Mouse (Mus musculus): ENCODE results near the gene Schip1. TPM values are rescaled to one million over a fixed set of nuclear protein-coding genes. Genes with fewer than 3 reads are reported as not detected.

The Schip1 gene
- polyA plus RNA-seq, 1 experiment from 2014 or later: 114 TPM

DNA sequence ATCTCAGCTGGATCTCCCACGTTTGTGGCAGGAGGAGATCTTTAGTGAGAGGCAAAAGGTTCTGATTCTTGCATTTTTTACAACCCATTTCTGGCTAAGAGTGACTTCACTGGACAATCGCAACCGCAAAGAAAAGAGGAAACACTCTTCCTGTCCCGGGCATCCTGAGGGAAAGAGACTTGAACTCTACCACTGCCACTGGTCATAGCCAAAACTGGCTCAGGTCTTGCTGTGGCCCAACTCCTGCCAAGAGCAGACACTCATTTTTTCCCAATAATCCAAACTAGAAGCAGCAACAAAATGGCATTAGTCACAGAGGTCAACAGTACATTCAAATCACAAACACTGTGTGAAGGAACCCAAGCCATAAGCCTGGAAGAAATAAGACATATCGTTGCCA is 597.8 kb downstream of the Schip1 start:
- WGBS: 92% methylated on average over 5 of the region's 5 CpGs
- H3K9ac ChIP-seq: no peak overlapping the region

DNA sequence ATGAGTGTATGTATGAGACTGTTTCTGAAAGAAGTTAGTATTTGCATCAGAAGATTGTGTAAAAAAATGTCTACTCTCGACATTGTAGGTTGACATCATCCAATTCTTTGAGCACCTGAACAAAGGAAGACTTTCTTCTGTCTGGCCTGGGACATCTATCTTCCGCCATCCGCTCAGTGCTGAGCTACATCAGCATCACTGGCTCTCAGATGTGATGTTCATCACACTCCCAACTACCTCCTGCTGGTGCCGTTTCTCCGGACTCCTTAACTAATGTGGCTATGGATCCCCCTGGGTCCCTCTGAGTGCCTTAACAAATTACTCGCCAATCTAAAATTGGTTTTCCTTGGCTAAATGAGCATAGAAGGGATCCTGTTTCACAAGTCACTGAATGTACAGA is 599.7 kb downstream of the Schip1 start:
- H3K4me1 ChIP-seq: peaks cover 8% of the 10 kb centered on the region; the same call in 1 of the 2 replicates
- H3K27me3 ChIP-seq: no peaks in the 10 kb centered on the region
- WGBS: 58% methylated on average over 6 of the region's 6 CpGs
- no peak overlapping the region for H3K9ac ChIP-seq
- no peak overlapping the region for H3K4me2 ChIP-seq (replicated peaks)
- H3K9me3 ChIP-seq (replicated peaks): no peaks in the 10 kb centered on the region
- H3K36me3 ChIP-seq: no peaks in the 10 kb centered on the region
- H3K27ac ChIP-seq: no peak overlapping the region
- peak; percentile 73 for ATAC-seq (ENCODE audit: low FRiP score)
- H3K4me3 ChIP-seq: no peak overlapping the region

More for the DNA sequence above, 597.8 kb downstream of the Schip1 start:
- Histone ChIP-seq H3K27me3 (no peaks in the 10 kb centered on the region), H3K4me2 (replicated peaks) (no peak overlapping the region), H3K4me3 (no peak overlapping the region), H3K27ac (no peak overlapping the region), H3K4me1 (peaks cover 8% of the 10 kb centered on the region; the same call in 1 of the 2 replicates), H3K36me3 (no peaks in the 10 kb centered on the region), H3K9me3 (replicated peaks) (no peaks in the 10 kb centered on the region)
- ATAC-seq (ENCODE audit: low FRiP score): no peak

DNA sequence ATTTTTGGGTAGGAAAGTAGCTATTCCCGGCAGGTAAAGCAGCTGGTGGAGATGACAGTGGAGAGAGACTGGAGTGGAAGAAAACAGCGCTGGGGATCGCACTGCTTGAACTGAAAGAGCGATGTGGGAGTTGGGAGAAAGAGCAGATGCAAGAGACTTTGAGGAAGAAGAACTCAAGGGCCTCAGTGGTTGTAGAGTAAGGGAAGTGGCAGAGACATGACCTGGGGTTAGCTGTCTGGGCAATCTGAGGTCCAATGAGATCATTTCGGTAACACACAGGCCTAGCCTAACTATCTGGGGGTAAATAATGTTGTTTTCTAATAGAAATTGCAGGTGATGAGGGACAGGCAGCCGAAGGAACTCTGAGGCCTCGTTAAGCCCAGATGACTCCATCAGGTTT is 601.8 kb downstream of the Schip1 start:
- no peak overlapping the region for H3K9ac ChIP-seq
- H3K36me3 ChIP-seq: no peaks in the 10 kb centered on the region
- peaks cover 8% of the 10 kb centered on the region; the same call in 1 of the 2 replicates for H3K4me1 ChIP-seq
- H3K9me3 ChIP-seq (replicated peaks): no peaks in the 10 kb centered on the region
- H3K4me3 ChIP-seq: no peak overlapping the region
- H3K4me2 ChIP-seq (replicated peaks): no peak overlapping the region
- 94% methylated on average over 7 of the region's 7 CpGs for WGBS
- no peak for ATAC-seq (ENCODE audit: low FRiP score)
- H3K27me3 ChIP-seq: no peaks in the 10 kb centered on the region
- H3K27ac ChIP-seq: no peak overlapping the region

DNA sequence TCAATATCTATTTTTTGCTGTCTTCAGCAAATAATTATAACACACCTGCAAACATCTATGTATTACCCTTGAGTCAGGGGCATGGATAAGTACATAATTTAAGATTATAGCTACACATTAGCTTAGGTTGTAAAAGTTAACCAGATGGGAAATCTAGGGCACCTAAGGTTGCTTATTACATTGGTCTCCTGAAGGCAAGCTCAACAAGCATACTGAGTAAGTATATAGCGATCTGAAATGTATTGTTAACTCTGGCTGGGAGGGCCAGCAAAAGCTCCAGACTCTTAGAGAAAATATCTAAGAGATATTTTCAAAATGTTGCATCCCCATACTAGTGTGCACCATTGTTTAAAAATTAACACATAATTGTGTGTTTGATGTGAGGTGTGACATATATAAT is 603.2 kb downstream of the Schip1 start:
- H3K4me3 ChIP-seq: no peak overlapping the region
- H3K4me2 ChIP-seq (replicated peaks): no peak overlapping the region
- no peaks in the 10 kb centered on the region for H3K27me3 ChIP-seq
- H3K9me3 ChIP-seq (replicated peaks): no peaks in the 10 kb centered on the region
- H3K4me1 ChIP-seq: peaks cover 8% of the 10 kb centered on the region; the same call in 1 of the 2 replicates
- 92% methylated on average over 1 of the region's 1 CpGs for WGBS
- H3K27ac ChIP-seq: no peak overlapping the region
- no peak for ATAC-seq (ENCODE audit: low FRiP score)
- no peaks in the 10 kb centered on the region for H3K36me3 ChIP-seq
- H3K9ac ChIP-seq: no peak overlapping the region

DNA sequence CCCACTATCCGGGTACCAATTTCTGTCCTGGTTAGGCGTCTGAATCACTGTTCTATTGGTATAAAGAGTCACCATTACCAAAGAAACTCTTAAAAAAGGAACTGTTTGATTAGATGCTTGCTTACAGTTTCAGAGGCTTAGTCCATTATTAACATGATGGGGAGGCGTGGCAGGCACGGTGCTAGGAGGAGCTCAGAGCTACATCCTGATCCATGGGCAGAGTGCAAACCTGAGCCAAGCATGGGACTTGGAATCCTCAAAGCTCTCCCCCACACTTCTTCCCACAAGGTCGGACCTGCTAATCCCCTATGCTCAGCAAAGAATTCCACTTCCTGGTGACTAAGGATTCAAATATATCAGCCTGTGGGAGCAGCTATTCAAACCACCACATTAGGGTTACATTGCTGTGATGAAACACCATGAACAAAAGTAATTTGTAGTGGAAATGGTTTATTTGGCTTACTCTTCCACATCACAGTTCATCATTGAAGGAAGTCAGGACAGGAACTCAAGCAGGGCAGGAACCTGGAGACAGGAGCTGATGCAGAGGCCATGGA is 604.9 kb downstream of the Schip1 start:
- no peak for ATAC-seq (ENCODE audit: low FRiP score)
- Histone ChIP-seq H3K4me2 (replicated peaks) (no peak overlapping the region), H3K36me3 (no peaks in the 10 kb centered on the region), H3K9me3 (replicated peaks) (no peaks in the 10 kb centered on the region), H3K27me3 (no peaks in the 10 kb centered on the region), H3K9ac (no peak overlapping the region), H3K27ac (no peak overlapping the region), H3K4me3 (no peak overlapping the region), H3K4me1 (0 out of 2 replicates have a peak, but pooled peaks cover 2% of the 10 kb centered on the region)
- WGBS: 83% methylated on average over 5 of the region's 5 CpGs

DNA sequence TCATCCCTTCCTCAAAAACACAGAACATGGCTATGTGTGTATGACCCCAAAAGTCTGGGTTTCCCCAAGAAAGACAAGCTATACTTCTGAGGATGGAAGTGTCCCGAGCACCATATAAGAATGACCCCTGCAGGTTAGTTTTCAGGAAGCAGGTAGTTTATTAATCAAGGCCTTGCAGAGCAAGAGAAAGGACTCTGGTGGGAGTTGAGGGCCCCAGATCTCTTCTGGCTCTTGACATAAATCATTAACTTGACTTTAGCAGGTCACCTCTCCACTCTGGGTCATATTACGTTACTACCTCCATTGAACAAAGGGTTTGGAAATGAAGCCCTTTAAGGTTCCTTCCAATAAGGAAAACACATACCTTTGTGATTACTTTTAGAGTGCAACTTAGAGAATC is 610.1 kb downstream of the Schip1 start:
- Histone ChIP-seq H3K36me3 (no peaks in the 10 kb centered on the region), H3K9me3 (replicated peaks) (no peaks in the 10 kb centered on the region), H3K4me2 (replicated peaks) (no peak overlapping the region), H3K4me1 (no peaks in the 10 kb centered on the region), H3K27ac (no peak overlapping the region), H3K9ac (no peak overlapping the region), H3K4me3 (no peak overlapping the region), H3K27me3 (no peaks in the 10 kb centered on the region)
- ATAC-seq (ENCODE audit: low FRiP score): no peak
- 77% methylated on average over 2 of the region's 2 CpGs for WGBS

DNA sequence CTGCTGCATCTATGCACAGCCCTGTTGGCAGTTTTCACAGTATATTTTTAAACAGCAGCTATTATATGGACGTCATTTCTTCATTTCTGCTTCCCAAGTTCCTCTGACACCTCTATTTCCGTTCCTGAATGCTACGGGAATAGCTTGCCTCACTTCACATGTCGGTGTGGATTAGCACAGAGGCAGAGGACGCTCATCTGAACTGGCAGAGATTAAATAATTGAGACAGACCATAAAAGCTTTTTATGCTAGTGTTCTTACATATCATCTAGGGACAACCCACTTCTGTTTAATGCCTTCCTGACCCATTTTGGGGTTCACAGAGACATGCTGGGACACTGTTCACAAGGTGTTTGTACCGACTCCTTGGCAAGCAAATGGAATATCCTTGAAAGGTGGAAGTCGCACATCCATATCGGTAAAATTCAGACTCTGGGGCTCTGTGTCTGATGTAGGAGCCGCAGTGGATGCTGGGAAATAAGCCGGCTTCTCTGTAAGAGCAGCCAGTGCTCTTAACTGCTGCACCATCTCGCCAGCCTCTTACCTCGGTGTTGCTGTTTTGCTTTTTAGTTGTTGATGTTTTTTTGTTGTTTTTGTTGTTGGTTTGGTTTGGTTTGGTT is 610.7 kb downstream of the Schip1 start:
- Histone ChIP-seq H3K9me3 (replicated peaks) (no peaks in the 10 kb centered on the region), H3K27me3 (no peaks in the 10 kb centered on the region), H3K4me1 (no peaks in the 10 kb centered on the region), H3K4me2 (replicated peaks) (no peak overlapping the region), H3K36me3 (no peaks in the 10 kb centered on the region), H3K4me3 (no peak overlapping the region), H3K27ac (no peak overlapping the region), H3K9ac (no peak overlapping the region)
- WGBS: 90% methylated on average over 12 of the region's 12 CpGs
- ATAC-seq (ENCODE audit: low FRiP score): no peak

Other genes with a start within 250 kb of the Schip1 start
- gene Iqcj, start 172.6 kb upstream of the Schip1 start, polyA plus RNA-seq (2016; fragmentation: Nextera tagmentation; extraction: Ambion mirVana): 0.22 and 0.63 TPM in 2 replicates
- gene Iqschfp, start 172.6 kb upstream of the Schip1 start, polyA plus RNA-seq (2016; fragmentation: Nextera tagmentation; extraction: Ambion mirVana): 0.45 and 1.2 TPM in 2 replicates